Mouse (Mus musculus) testis, postnatal 10 days (tissue): Measurements from ENCODE around the gene Sgta.

ENCODE experiments used
- DNase-seq: peaks from one replicate; pipeline ENCODE4 v3.0.0; 2021; ENCODE audit warnings: low spot score

The Sgta gene

GRCm38 (mm10) chr10:81019687-81020086 lies 40.3 kb downstream of the Sgta start:
- DNase-seq: no peak

GRCm38 (mm10) chr10:81018326-81018725 lies 41.7 kb downstream of the Sgta start:
- DNase-seq: peak; percentile 92

- DNase-seq: peak; percentile 84
These were observed 43.3 kb downstream of the Sgta start for GRCm38 (mm10) chr10:81016645-81017044.

DNA sequence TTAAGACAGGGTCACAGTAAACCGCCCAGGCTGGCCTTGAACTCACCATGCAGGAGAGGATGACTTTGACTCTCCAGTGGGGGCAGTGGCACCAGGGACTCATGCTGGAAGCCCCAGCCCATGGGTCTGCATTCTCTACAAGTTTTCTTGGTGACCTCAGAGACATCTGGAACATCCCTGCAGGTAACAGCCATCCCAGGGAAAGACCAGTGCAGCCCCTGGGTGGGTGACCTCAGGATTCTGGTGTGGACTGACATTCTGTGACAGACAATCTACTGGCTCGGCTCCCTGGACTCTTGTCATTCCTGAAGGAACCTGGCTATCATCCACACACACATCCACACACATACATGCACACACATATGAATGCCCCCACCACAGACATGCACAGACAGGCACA lies 44.3 kb downstream of the Sgta start:
- no peak for DNase-seq

GRCm38 (mm10) chr10:81014393-81015384 lies 45.3 kb downstream of the Sgta start, which contains the start of gene Gng7:
Gene Gng7, minus strand, starts transcription at chr10:81014945.
- DNase-seq: peak; percentile 99

- peak; percentile 83 for DNase-seq
These were observed 49.1 kb downstream of the Sgta start for GRCm38 (mm10) chr10:81010851-81011250.

DNA sequence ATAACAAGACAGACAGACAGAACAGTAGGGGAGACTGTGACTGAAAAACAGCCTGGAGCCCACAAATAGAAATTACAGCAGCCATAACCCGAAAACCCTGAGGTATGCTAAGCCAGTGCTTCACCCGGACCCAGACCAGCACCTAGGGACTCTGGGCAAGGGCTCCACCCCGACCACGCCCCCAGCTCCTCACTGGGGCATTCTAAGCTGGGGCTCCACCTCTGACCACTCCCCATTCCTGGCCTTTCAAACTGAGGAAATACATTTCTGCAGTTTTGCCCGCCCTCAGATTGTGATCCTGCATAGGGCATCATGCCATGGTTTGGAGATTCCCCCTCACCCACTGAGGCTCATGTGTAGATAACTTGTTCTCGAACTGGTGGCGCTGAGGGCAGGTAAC lies 52.7 kb downstream of the Sgta start:
- no peak for DNase-seq

DNA sequence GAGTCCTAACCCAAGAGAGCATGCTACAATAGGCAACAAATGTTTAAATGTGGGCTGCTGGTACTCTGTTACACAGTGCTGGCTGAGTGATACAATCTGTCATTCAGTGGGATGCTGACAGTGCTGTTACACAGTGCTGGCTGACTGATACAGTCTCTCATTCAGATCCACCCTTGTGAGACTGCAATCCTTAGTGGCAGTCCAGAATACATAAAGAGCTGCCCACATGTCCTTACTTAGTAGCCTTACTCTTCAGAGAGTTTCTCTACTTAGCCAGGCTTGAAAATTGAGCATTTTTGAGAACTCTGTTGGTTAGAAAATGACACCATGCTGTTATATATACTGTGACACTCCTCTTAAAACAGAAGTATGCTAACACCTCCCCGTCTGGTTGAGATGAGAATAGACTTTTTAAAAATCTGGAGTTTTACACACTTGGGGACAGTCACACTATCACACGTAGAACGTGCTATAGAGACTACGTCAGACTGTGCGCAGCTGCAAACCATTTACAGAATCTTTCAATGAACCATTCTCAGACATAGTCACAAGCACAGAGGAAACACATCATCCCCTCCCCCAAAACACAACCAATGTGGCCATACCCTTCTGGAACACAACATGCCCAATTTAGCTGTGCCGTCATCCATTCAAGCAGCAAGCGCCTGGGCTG lies 53.8 kb downstream of the Sgta start:
- DNase-seq: no peak

DNA sequence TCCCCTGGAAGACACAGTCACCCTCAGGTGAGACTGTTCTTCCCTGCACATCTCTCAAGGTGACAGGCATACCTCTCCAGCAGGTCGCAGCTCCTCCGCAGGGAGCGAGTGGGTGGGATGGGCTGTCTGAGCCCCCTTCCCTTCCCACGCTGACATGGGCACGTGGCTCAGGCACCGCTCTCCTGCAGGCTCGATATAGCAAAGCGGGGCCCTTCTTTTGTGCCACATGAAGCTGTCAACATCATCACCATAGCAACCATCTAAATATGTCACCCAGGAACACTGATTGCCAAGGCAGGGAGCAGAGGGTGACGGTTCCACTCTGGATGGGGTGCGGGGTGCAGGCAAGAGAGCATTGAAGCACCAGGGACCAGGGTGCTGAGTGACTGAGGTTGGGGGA lies 58.8 kb downstream of the Sgta start:
- DNase-seq: no peak

GRCm38 (mm10) chr10:81000197-81001062 lies 59.6 kb downstream of the Sgta start:
- peak; percentile 68 for DNase-seq

- peak; percentile 90 for DNase-seq
These were observed 60.4 kb downstream of the Sgta start for GRCm38 (mm10) chr10:80999362-81000196.

- DNase-seq: peak; percentile 78
These were observed 61.2 kb downstream of the Sgta start for GRCm38 (mm10) chr10:80998778-80999177.

GRCm38 (mm10) chr10:80998021-80998420 lies 62.0 kb downstream of the Sgta start:
- no peak for DNase-seq

DNA sequence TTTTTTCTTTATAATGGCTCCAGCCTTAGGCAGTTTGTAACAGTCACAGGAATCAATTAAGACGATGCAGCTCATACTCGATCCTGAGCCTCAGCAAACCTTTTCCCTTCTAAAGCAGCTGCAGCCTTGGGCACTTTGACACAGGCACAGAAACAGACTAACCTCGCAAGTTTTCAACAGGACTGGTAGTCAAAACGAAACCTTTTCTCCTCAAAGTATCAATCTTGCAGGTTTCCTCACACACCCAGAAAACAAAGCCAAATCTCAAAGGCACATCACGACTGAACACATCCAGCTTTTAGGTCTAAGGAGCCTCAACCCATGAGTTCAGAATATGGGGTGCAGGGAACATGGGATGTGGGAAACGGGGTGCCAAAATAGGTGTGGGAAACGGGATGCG lies 62.6 kb downstream of the Sgta start:
- no peak for DNase-seq

GRCm38 (mm10) chr10:80996501-80996900 lies 63.5 kb downstream of the Sgta start:
- no peak for DNase-seq

DNA sequence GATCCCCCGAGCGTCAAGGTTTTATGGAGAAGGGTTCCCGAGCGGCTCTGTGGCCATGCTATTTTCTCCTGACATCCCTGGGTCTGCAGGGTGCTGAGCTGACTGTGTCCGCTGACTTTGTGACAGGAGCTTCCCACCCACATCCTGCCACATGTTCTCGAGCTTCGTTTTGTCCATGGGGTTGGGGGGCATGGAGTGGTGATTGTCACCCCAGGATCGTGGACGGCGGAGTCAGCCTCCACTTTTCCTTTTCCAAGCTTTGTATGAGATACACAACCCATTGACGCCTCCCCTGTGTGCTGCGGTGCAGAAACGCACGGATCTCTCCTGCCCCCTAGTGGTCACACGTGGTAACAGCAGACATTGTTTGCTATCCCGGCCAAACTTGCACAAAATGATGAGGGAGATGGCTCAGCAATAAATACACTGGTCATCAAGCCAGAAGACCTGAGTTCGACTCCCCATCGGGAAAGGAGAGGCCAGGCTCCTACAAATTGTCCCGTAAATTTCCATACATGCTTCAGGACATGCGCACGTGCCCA lies 64.8 kb downstream of the Sgta start:
- DNase-seq: peak; percentile 93

GRCm38 (mm10) chr10:80994621-80995020 lies 65.4 kb downstream of the Sgta start:
- DNase-seq: no peak
